Mouse (Mus musculus) activated CD4-positive, CD25-positive, alpha-beta regulatory T cell, adult 4 months (primary cell): ENCODE measurements around the gene Zfp654. TPM values are rescaled to one million over a fixed set of nuclear protein-coding genes. Genes with fewer than 3 reads are reported as not detected.

Experiments used
- ATAC-seq: one replicate; pipeline ENCODE4 v1.8.0; 2017
- polyA plus RNA-seq, 2 experiments: library from polyadenylated mRNA; unstranded; fragments of 100-300 nt; shearing (Covaris generic); gene quantifications; one replicate each; pipeline ENCODE4 v1.2.1; 2017

Zfp654 gene
- polyA plus RNA-seq, 2 experiments from 2014 or later = 8.9 to 9.8 TPM

DNA sequence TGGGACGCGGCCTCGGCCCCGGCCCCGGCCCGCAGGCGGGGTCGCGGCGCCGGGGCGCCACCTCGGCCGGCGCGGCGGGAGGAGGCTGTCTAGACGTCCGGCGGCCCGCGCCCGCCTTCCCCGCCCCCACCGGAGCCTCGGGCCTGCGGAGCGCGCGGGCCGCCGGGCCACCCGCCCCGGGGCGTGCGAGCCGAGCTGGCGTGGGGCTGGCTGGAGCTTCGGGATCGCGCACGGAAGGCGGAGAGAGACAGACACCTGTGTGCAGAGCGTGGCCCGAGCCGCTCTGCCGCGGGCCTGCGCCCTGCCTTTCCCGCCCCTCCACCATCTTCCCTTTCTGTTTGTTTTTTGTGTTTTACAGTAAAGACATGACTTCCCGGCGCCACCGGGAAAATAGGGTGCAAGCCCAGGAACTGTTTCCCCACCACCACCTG lies 1.0 kb upstream of the Zfp654 start:
- peak; percentile 1 for ATAC-seq

DNA sequence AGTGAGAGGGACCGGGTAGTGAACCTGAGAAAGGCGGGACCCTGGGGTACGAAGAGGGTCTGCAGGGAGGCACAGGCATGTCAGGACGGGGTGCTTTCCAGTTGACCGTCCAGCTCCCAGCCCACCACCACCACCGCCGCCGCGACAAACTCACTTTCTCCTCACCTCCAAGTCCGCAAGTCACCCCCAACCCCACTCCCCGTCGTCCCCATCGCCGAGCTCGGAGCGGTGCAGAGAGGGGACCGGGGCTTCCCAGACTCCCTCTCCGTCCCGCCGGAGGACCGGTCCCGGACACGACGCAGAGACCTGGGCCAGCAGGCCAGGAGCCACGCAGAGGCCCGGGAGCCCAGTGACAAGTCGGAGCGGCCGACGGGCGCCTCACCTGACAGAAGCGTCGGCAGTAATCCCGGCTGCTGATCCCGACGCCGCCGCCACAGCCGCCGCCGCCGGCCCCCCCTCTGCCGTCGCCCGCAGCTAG lies 328 bp downstream of the Zfp654 start:
- peak; percentile 8 for ATAC-seq

DNA sequence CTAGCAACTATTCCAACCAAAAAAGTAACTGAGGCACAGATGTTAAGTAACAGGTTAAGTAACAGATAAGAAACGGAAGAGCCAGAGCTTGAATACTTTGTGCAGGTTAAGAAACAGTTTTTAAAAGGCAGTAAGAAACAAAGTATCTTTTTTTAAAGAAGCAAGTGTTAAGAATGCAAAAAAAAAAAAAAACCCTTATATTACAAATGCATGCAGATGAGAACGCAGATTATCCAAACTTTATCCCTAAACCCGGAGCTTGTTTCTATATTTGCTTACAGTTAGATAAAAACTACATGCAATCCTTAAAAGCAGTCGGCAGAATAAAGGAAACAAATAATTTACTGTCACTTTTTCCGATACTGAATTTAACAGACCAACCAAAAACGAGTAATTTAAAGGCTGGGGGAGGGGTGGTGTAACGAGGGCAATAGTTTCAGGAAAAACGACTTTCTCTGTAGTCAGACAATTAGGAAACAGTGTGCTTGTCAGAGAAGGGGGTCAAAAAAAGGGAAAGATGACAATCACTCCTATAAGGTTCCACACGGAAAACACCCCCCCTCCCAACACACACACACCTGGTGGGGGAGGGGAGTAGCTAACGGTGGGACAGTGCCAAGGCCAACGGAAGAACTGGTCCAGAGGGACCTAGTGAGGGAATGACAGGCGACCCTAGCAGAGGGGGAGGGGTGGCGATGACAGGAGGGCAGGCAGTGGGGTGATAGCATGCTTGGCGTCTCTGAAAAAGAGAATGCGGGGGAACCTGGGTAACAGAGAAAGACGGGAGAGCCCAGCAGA lies 966 bp downstream of the Zfp654 start:
- no peak for ATAC-seq

DNA sequence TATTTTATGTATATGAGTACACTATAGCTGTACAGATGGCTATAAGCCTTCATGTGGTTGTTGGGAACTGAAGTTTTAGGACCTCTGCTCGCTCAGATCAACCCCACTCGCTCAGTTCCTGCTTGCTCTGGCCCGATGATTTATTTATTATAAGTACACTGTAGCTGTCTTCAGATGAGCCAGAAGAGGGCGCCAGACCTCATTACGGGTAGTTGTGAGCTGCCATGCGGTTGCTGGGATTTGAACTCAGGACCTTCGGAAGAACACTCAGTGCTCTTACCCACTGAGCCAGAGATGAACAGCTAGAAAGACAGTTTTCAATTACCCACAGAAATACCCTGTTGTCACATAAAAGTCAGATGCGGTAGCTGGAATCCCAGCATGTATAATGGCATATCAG lies 5.5 kb downstream of the Zfp654 start:
- no peak for ATAC-seq

DNA sequence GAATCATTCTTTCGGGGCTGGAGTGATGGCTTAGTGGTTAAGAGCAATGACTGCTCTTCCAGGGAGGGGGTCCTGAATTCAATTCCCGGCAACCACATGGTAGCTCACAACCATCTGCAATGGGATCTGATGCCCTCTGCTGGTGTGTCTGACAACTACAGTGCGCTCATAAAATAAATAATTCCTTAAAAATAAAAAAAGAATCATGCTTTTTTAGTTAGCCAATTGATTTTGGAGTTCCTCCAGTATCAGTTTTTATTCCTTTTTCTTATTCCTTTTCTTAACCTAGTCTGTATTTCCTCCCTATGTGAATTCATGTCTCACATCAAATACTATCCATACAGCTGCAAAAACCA lies 9.1 kb downstream of the Zfp654 start:
- ATAC-seq = no peak

DNA sequence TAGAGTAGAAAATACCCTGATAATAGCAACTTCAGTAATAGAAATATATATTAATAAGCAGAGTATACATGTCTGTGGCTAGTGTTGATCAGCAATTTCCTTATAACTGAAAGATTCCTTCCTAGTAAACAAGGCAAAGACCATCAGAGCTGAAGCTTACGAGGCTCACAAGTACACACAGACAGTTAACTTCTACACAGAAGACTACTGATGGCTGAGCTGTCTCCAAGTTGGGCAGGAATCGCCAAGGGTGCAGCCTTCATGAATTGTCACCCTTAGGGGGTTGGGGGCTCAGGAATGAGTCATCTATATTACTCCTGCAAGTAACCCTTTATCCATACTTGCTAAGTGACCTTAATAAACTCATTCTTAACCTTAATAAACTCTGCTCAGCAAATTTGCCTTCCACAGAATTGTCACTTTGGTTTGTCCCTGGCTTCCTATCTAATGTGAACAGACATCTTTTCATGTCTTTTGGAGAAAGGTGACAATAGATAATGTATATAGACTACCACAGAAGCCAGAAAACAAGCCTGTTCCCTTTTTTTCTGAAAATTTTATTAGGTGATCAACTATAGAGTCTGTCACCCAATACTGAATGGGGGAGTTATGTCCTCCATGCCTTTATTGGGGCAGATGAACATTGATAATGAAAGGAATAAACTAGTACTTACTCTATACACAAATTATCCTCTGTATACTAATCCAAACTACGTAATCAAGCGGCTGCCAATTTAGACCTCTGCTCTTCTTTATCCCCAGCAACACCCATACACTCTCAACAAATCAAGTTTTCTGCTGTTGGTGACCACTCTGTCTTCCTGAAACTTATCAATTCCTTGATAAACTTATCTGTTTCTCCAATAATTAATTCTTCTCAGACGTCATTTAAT lies 9.7 kb downstream of the Zfp654 start:
- ATAC-seq = no peak

DNA sequence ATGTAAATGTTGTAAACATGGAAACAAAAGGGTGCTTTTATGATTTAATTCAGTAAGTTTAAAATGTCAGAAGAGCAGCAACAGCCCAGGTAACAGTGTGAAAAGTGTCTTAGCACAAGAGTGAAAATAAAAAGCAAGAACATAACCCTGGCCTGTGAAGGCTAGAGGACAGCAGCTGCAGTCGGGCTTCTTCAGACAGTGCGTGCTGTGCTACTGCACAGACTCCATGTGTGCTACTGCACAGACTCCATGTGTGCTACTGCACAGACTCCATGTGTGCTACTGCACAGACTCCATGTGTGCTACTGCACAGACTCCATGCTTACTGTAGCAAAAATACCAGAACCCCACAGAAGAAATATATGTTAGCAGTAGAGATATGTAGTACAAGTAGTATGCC lies 14.7 kb downstream of the Zfp654 start:
- peak; percentile 5 for ATAC-seq

DNA sequence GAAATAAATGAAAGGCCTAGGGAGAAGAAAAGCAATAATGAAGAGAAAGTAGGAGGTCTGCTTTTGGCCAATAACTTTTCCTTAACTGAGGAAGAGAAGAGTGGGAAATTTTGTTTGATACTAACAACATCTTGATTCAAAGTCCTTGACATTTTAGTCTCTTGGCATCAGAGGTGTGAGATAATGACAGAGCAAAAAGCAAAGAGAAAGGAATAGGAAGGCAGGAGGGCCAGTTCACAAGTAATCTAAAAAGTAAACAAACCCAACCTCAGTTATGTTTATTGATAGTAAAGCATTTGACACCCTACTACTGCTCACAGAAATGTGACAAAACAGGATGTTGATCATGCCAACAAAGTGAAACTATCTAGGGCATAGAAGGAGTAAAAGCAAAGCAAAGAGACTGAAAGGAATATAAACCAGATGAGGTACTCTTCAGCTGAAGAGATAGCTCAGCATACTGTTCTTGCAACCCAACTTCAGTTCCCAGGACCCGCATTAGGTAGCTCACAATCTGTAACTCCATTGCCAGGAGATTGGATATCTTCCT lies 15.4 kb downstream of the Zfp654 start:
- ATAC-seq = peak; percentile 94

DNA sequence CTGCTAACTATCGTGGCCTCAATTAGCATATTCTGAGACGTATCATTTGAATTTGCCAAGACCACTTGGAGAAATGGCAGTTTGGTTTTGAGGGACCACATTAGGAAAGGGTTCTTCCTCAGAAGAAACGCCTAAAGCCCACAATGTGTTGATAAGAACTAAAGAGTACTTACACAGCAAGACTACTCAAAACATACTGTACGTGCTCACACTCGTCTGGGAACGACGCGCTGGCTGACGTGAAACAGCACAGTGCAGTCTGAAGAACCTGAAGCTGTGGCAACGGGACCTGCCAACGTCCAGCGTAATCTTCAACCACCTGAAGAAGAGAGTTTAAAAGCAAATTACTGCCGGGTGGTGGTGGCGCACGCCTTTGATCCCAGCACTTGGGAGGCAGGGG lies 21.2 kb downstream of the Zfp654 start:
- no peak for ATAC-seq

DNA sequence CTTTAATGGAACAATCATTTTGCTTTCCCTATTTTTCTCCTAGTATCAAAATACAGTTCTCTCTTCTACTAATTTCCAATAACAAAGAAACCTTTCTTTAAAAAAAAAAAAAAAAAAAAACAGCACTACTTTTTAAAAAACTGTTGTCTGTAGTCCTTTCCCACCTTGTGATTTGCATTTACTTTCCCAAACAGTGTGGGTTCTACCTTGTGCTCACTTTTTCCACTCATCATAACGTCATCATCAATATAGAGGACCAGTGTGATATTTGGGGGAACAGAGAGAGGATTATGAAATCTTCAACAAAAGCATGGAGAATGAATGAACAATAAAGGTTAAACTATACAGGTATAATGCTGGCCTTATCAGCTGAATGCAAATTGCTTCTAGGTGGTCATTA lies 27.0 kb downstream of the Zfp654 start:
- peak; percentile 41 for ATAC-seq

DNA sequence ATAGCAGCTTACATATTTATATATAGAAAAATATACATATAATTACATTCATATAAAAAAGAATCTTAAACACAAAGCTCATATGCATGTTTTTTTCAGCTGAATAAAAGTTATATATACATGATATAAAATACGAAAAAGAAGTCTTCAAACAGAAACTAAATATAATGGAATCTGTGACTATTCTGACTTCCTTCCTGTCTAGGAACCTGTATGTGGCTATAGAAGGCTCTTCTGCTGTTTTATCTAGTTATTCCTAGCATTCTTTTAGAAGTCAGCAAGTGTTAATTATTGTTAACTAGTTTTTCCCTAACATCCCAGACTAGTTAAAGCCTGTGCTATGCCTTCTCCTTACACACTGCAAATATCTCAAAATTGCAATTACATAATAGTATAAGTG lies 27.6 kb downstream of the Zfp654 start:
- peak; percentile 76 for ATAC-seq

DNA sequence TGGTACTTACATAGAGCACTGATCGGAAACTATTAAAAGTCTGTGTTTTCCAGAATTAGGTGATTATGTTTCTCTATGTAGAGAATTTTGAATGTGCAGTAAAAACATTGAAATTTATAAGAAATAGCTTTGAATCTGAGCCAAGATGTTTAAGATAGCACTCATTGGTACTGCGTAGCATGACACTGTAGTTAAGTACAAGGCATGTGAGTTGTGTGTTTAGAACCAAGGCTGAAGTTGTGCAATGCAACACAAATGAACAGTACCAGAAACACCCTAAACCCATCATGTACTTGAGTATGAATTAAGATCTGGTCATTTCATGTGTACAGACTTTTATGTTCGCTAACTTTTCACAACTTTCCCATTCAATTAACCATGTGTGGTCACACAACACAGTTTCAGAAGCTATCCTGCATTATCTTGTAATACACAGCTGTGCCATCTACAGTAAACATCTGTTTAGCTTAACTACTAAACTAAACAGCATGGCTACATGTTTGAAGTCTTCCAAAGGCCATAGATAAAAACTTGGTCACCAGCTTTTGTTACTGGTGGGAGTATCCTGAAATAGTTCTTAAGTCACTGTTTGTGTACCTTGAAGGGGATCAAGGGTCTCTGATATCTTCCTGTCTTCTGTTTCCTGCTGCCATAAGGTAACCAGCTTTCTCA lies 34.2 kb downstream of the Zfp654 start:
- no peak for ATAC-seq

DNA sequence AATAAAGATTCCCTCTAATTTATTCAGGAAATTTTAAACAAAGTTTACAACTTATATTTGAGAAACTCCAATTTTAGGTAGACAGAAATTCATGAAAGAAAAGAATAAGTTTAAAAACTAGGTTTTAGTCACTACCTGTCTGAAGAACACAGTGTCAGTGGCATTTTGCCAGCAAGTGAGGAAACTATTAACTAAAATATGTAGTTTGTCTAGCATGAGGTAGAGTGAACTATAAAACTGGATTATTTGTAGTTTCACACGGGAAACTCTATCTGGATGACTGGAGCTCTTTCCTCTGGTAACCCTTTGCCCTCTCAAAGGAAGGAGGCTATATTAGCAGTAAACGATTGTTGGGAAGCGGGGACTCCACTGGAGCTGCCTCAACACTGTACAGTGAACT lies 48.4 kb downstream of the Zfp654 start:
- no peak for ATAC-seq

DNA sequence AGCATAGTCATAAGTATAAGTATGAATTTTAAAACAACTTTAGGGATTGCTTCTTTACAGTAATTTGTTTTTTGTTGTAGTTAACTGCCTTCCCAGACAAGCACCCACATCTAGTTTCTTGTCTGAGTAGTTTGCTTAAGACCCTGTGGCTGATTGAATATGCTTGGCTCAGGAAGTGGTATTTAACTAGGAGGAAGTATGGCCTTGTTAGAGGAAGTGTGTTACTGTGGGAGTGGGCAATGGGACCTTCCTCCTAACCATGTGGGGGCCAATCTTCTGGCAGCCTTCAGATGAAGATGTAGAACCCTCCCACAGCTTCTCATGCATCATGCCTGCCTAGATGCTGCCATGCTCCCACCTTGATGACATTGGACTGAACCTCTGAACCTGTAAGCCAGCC lies 49.8 kb downstream of the Zfp654 start:
- ATAC-seq = peak; percentile 13

DNA sequence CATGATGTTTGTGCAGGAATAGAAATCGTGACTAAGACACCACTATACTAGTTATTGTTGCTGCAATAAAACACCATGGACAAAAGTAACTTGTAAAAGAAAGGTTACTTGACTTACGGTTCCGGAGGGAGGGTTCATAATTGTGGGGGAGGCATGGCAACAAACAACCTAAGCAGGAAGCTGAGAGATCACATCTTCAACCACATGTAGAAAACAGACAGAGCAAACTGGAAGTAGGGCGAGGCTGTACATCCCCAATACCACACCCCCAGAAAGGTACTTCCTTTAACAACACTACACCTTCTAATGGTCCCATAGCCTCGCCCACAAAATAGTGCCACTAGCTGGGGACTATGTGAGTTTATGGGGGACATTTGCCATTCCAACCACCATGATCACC lies 51.1 kb downstream of the Zfp654 start:
- peak; percentile 98 for ATAC-seq

DNA sequence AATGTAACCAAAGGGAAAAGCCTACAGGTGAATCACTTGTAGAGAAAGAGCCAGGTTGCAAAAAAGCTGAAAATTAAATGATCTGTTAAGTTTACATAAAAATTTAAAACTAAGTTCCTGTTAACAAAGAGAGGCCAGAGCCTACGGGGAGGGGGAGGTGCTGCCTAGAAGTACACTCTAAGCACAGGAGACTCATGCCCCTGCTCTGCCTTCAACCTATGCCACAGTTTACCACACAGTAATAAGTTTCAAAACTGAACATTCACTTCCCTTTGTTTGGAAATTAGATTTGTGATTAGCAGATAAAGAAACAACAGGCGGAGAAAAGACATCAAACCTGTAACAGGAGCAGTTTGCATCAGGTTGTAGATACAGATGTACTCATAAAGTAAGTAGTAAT lies 56.6 kb downstream of the Zfp654 start:
- no peak for ATAC-seq

DNA sequence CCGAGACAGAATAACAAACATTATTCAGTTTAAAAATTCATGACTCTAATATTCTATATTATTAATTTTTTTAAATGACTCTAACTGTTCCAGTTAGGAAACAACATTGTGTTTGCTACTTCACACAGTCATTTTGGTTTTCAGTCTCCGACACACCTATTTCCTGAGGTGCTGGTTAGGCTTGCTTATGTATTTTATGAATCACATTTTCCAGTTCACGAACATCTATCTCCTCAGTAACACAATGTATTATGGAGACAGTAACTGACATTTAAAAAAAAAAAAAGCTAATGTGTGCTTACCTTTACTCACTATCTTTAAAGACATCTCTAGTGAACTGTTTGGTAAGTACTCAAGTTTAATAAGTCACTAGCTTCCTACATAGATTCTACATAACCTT lies 61.7 kb downstream of the Zfp654 start:
- peak; percentile 91 for ATAC-seq

DNA sequence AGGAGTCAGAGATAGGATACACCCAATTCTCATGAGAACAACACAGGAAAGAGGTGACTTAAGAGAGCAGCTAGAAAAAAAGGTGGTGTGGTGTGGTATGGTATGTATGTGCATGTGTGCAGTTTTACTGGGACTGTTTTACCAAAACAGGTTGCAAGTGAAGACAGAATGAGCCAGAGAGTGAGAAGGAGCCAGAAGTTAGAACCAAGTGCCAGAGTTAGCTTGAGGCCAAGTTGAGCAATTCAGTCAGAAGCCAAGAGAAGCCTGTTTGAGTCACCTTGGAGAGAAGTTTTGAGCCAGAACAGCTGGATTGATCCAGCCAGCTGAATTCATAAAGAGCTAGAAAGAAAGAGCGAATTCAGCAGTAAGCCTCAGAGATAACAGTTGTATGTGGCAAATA lies 75.9 kb downstream of the Zfp654 start:
- no peak for ATAC-seq

DNA sequence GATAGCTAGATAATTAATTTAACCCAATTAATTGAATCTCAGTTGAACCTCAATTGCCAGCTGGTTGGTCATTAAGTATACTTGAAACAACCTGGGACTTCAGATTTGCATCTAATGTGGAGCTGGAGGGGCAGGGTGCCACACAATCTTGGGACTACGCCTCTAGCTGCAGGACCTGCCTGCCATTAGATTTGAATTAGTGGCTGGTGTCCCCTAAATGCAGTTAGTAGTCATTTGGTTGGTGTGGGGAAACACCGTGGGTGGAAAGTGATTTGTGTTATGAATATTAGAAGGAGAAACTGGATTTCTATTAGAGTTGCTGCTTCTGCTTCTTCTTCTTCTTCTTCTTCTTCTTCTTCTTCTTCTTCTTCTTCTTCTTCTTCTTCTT lies 80.0 kb downstream of the Zfp654 start:
- ATAC-seq = no peak

DNA sequence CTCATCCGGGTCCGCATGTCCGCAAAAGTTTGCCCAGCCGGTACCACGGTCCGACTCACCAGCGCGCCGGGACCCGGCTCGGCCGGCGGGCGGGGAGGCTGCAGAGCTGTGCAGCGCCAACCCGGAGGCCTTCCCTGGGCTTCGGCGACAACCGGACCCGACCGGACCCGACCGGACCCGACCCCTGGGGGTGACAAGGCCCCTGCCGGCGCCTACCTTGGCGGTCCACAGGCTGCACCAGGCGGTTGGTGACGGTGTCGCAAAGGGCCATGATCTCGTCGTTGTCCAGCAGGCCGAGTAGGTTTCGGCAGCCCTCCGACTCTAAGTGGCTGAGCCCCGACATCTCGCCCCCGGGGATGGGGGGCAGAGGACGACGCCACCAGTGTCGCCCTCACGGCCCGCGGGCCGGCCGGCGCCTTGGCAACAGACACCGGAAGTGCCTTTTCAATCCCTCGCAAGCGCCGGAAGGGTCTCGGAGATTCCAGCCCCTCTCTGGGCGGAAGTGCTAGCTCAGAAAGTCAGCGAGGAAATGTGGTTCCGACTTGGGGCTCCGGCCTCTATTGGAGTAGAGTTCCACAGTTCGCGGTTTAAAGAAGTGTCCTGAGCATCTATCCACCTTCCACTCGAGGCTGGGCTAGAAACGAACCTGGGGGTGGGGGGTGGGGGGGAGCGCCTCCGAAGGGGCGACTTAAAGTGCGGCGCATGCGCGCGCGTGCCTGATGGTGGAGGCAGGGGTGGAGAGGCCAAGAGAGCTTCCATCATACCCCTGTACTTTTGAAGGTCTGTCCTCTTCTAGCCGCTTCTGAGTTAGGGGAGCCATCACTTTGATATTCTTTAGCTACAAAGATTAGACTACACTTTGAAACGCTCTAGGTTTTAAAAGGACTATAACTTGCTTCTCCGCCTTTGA lies 80.7 kb downstream of the Zfp654 start, which contains the start of gene 4930453N24Rik:
Gene 4930453N24Rik (minus strand): TSS at position 641 of the 910 bp plus-strand sequence.
- peak; percentile 81 for ATAC-seq

DNA sequence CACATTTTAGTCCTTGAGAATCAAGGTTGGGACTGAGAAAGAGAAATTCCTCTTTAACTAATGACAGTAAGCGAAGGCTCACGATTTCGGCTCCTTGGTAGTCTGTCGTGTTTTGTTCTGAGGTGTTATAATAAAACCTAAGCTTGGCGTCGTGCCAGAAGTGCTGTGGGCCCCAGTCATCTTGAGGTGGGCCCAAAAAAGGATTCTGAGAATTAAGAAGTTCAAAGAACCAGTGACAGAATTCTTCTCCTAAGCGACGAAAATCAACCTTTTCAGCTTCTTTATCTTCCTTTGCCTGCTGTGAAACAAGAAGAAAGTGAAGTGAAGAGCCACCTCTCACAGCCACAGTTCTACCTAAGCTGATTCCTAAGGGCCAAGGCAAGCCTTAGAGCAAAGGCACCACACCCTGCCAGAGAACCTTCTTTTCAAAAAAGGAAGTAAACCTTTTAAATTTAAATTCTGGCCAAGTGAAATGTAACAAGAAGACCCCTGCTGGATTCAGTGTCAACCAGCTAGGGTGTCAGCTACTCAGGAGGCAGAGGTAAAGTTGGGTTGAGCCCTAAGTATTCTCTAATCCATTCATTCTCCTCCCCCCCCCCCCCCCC lies 84.7 kb downstream of the Zfp654 start:
- peak; percentile 1 for ATAC-seq
